Mouse (Mus musculus) Patski (cell line): ENCODE data around the gene Lif. TPM values are rescaled to one million over a fixed set of nuclear protein-coding genes. Genes with fewer than 3 reads are reported as not detected.

Experiments used
- ATAC-seq: fragments of 100-300 bp; one replicate; pipeline ENCODE4 v1.8.0; 2021
- CTCF ChIA-PET: fragments of 350-600 bp; sonication (Branson Sonifier 250); formaldehyde crosslinking; loops from one replicate; lab custom pipeline; 2022; ENCODE audit warnings: inconsistent platforms; lab: Charles Lee
- POLR2A ChIA-PET: fragments of 350-600 bp; sonication (Branson Sonifier 250); formaldehyde crosslinking; loops from one replicate; lab custom pipeline; 2022; ENCODE audit warnings: antibody characterized with exemption, inconsistent platforms; lab: Charles Lee
- DNase-seq: peaks from one replicate; pipeline ENCODE4 v3.0.0-alpha.2; 2011; ENCODE audit warnings: low read depth, low spot score
- H3K27me3 ChIP-seq: fragments of 371-371 bp; one replicate; pipeline ENCODE4 v1.5.1; 2021
- CTCF ChIP-seq: fragments of 100-300 bp; IDR thresholded peaks from one replicate; pipeline ENCODE4 v1.5.1; 2021
- in situ Hi-C: fragments of 300-500 bp; cut with MboI; formaldehyde crosslinking; loops from 3 replicates; pipeline ENCODE4 v1.11.1; 2018; ENCODE audit warnings: low pct_unique_long_range_greater_than_20kb, mixed read lengths
- polyA plus RNA-seq: library from polyadenylated mRNA; unstranded; gene quantifications from one replicate; pipeline ENCODE4 v1.2.3, GENCODE M21; 2021

Lif gene
- polyA plus RNA-seq, 1 experiment from 2014 or later, result 31.3 TPM

- DNase-seq (no peak), ATAC-seq (no peak)
- no peak for TF ChIP-seq CTCF
- H3K27me3 ChIP-seq, result no peaks in the 10 kb centered on the region
- ChIA-PET POLR2A (interaction anchor here (1.1 to 2.0 kb wide), 2 partner anchors 17 to 27 kb away, joined by 3 to 5 read pairs; no protein-coding TSS in a partner anchor), CTCF (interaction anchor here (1.4 to 3.4 kb wide), 3 partner anchors 10 to 23 kb away, joined by 4 to 15 read pairs (median 6); no protein-coding TSS in a partner anchor)
- in situ Hi-C loops, result no loop called here
Measured at GRCm38 (mm10) chr11:4268500-4268899, 11.1 kb downstream of the Lif start.

DNA sequence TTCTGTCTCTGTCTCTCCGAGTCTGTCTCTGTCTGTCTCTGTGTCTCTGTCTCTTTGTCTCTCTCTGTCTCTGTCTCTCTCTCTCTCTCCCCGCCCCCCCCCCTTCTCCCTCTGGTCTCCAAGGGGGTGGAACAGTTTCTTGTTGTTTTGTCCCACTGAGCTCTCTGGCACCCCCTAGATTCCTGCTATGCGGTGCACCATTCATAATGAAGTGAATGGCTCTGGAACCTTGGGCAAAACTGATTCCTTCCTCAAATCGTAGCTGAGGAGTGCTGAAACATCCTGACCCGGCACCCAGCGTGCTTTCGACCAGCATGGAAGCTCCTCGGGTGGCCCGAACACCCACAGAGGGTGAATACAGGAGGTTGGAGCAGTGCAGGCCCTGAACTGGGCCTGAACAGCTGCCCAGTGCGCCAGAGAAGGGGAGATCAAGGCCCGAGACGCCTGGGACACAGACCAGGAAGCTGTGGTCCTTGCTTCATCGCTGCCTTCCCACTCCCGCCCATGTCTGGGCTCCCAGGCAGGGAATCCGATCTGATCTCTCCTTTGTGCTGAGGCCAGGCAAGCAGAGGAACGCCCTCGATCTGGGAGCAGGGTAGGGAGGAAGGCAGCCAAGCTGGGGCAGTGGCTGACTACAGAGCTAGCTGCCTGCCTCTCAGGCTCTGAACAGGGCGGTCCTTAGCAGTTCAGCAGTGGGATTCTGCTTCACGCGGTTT lies 13.5 kb downstream of the Lif start:
- no peak for ATAC-seq
- CTCF ChIA-PET, result interaction anchor here (1.1 to 3.4 kb wide), 8 partner anchors 9 to 32 kb away, joined by 3 to 16 read pairs (median 4); no protein-coding TSS in a partner anchor
- in situ Hi-C loops, result no loop called here
- no peak for DNase-seq
- TF ChIP-seq CTCF, result no peak
- no peaks in the 10 kb centered on the region for H3K27me3 ChIP-seq
- POLR2A ChIA-PET, result interaction anchor here (0.9 to 2.3 kb wide), 7 partner anchors 8 to 27 kb away, joined by 3 to 5 read pairs (median 4); no protein-coding TSS in a partner anchor

- no peaks in the 10 kb centered on the region for H3K27me3 ChIP-seq
- POLR2A ChIA-PET, result interaction anchor here (0.9 to 1.3 kb wide), 2 partner anchors 9 to 16 kb away, joined by 3 to 4 read pairs; no protein-coding TSS in a partner anchor
- ATAC-seq, result no peak
- no peak for DNase-seq
- CTCF ChIA-PET, result interaction anchor here (1.4 to 3.4 kb wide), 4 partner anchors 8 to 27 kb away, joined by 4 to 16 read pairs (median 10); no protein-coding TSS in a partner anchor
- in situ Hi-C loops, result no loop called here
- TF ChIP-seq CTCF, result no peak
Measured at GRCm38 (mm10) chr11:4271544-4271943, 14.2 kb downstream of the Lif start.

DNA sequence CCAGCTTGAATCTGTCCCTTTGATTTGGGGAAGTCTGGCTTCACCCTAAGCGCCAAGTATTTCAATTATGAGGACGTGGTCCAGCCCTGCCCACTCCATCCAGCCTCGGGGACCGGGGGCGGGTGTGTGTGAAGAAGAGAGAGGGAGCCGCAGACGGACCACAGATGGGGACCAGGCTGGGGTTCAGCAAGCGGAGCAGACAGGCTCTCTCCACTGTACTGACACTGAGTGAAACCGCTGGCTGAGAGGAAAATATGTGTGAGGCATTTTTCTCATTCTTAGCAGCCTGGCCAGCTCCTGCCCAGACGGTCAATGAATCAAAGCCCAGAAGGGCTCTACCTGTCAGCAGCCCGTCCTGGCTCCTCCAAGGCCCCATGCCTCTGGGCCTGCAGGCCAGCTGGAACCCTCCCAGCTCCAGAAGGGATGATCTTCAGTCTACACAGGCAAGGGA lies 19.1 kb downstream of the Lif start:
- H3K27me3 ChIP-seq, result no peaks in the 10 kb centered on the region
- ATAC-seq (no peak), DNase-seq (no peak)
- POLR2A ChIA-PET, result no interaction called here
- CTCF ChIA-PET, result no interaction called here
- in situ Hi-C loops, result loop anchor here (25.0 kb wide), 1 partner anchor 1586 kb away; the partner anchor contains the start of gene Aebp1
- TF ChIP-seq CTCF, result no peak

GRCm38 (mm10) chr11:4279909-4280308 lies 22.6 kb downstream of the Lif start:
- in situ Hi-C loops, result loop anchor here (25.0 kb wide), 1 partner anchor 1582 kb away; the partner anchor contains the start of gene Aebp1
- CTCF ChIA-PET, result interaction anchor here (1.0 to 1.8 kb wide), 3 partner anchors 9 to 19 kb away, joined by 3 to 5 read pairs (median 3); no protein-coding TSS in a partner anchor
- ATAC-seq (no peak), DNase-seq (no peak)
- no peak for TF ChIP-seq CTCF
- H3K27me3 ChIP-seq, result no peaks in the 10 kb centered on the region
- POLR2A ChIA-PET, result interaction anchor here (1.2 kb wide), 1 partner anchor 9 kb away, joined by 4 read pairs; no protein-coding TSS in a partner anchor

DNA sequence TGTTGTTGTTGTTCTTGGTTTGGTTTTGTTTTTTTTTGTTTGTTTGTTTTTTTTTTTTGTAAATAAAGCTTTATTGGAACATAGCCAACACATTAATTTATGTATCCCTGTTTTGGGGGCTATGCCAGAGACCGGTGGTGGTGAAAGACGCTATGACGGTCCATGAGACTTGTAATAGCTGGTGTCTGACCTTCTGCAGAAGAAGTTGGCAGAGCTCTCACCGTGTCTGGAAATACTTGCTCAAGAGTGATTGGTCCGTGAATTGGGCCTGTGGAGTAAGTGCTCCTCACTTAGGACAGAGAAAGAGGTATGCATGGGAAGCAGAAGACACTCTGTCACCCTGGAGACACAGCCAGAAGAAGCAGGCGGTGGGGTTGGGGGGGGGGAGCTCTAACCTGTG lies 24.5 kb downstream of the Lif start:
- ChIA-PET POLR2A (interaction anchor here (1.0 kb wide), 1 partner anchor 15 kb away, joined by 5 read pairs; no protein-coding TSS in a partner anchor), CTCF (interaction anchor here (1.5 to 2.5 kb wide), 3 partner anchors 12 to 21 kb away, joined by 3 to 15 read pairs (median 4); no protein-coding TSS in a partner anchor)
- no peaks in the 10 kb centered on the region for H3K27me3 ChIP-seq
- DNase-seq (no peak), ATAC-seq (no peak)
- no peak for TF ChIP-seq CTCF
- in situ Hi-C loops, result loop anchor here (25.0 kb wide), 1 partner anchor 1580 kb away; the partner anchor contains the start of gene Aebp1

DNA sequence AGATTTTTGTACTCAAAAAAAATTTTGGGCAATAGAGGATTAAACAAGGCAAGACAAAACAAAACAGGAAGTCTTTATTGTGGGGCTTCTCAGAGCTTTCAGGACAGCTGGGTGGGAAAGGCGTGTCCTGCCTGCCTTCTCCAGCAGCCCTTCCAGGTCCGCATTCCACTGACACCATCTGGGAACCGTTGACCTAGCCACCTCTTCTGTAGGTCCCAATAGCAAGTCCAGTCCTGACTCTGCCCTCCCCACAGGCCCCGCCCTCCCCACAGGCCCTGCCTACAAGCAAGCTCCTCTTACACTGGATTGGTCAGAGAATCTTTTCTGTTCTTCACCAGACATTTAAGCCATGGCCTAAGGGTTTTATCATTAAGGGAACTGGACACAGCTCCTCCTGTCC lies 26.3 kb downstream of the Lif start:
- no peaks in the 10 kb centered on the region for H3K27me3 ChIP-seq

DNA sequence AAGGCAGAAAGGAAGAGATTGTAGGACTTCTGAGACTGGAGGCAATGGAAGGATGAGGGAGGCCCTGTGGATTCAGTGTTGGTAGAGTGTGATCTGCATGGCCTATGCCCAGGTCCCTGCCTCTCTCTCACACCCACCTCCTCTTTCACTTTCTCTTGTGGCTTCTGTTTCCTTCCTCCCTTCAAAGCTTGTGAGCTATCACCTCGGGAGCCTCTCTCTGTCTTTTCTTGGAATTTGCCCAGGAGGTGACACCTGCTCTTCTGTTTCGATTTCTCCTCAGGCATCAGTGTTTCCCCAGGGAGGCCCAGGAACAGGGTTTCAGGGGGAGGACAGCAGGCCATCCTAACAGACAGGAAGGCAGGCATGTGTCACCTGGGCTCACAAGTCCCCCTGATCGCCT lies 31.9 kb downstream of the Lif start:
- DNase-seq (no peak), ATAC-seq (no peak)
- in situ Hi-C loops, result loop anchor here (25.0 kb wide), 1 partner anchor 1573 kb away; the partner anchor contains the start of gene Aebp1
- CTCF ChIA-PET, result no interaction called here
- no peak for TF ChIP-seq CTCF
- no peaks in the 10 kb centered on the region for H3K27me3 ChIP-seq
- POLR2A ChIA-PET, result no interaction called here

More for the DNA sequence above, 26.3 kb downstream of the Lif start:
- ChIA-PET POLR2A (interaction anchor here (0.7 kb wide), 1 partner anchor 75 kb away, joined by 5 read pairs; no protein-coding TSS in a partner anchor), CTCF (interaction anchor here (1.5 kb wide), 1 partner anchor 22 kb away, joined by 3 read pairs; no protein-coding TSS in a partner anchor)
- DNase-seq, result no peak
- TF ChIP-seq CTCF, result no peak
- ATAC-seq, result no peak
- in situ Hi-C loops, result loop anchor here (25.0 kb wide), 1 partner anchor 1579 kb away; the partner anchor contains the start of gene Aebp1

DNA sequence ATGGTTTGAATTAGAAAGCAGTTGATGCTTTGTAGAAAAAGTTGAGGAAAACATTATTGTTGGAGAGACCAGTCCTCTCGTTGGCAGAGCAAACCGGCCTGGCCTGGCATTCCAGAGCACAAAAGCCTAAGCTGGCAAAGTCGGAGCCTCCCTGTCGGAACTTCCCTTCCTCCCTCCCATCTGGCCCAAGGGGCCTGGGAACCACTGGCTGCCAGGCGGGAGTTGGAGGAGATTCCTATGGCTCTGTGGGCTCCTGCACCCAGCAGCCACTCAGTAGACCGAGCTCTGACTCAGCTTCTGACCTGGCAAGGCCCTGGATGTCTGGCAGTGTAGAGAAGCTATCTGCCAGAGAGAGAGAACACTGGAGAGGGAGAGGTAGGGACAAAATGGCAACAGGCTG lies 34.3 kb downstream of the Lif start:
- H3K27me3 ChIP-seq, result no peaks in the 10 kb centered on the region
- DNase-seq (no peak), ATAC-seq (peak; percentile 61)
- in situ Hi-C loops, result loop anchor here (25.0 kb wide), 1 partner anchor 1571 kb away; the partner anchor contains the start of gene Aebp1
- CTCF ChIA-PET, result interaction anchor here (2.3 kb wide), 1 partner anchor 24 kb away, joined by 6 read pairs; no protein-coding TSS in a partner anchor
- TF ChIP-seq CTCF, result no peak
- POLR2A ChIA-PET, result interaction anchor here (1.1 to 1.5 kb wide), 3 partner anchors 20 to 30 kb away, joined by 3 to 4 read pairs (median 3); no protein-coding TSS in a partner anchor

DNA sequence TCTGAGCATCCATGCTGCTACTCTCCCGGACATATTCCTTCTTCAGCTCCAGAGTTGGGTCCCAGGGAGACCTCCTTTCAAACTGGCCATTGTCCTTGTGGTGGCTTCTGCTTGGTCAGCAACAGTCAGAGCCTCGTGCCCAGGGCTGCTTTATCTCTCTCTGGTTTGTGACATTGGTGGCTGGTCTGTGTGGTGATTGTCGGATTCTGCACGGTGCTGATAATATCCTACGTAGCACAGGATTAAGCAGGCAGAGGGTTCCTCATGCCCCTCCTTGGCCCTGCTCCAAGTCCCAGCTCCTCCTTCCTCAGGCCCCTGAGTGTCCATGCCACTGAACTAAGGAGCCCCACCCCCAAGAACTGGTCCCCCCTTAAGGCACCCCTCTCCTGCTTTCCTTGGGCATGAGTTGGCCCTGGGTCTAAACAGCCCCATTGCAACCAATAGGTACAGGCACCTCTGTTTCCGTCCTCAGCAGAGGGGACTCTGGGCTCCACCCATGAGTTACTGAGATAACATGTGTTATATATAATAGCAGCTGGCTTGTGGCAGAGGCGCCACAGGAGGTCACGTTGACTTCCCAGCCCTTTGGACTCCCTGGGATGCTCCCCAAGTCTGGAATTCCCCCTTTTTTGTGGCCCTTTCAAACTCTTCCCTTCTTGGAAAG lies 35.0 kb downstream of the Lif start:
- TF ChIP-seq CTCF, result no peak
- no peaks in the 10 kb centered on the region for H3K27me3 ChIP-seq
- in situ Hi-C loops, result loop anchor here (25.0 kb wide), 1 partner anchor 1570 kb away; the partner anchor contains the start of gene Aebp1
- CTCF ChIA-PET, result interaction anchor here (2.3 kb wide), 1 partner anchor 25 kb away, joined by 6 read pairs; no protein-coding TSS in a partner anchor
- ATAC-seq, result no peak
- POLR2A ChIA-PET, result interaction anchor here (1.1 to 1.5 kb wide), 3 partner anchors 19 to 31 kb away, joined by 3 to 4 read pairs (median 3); no protein-coding TSS in a partner anchor
- DNase-seq, result no peak
